Mouse (Mus musculus) embryonic facial prominence, embryonic 12.5 days (tissue): ENCODE data around the gene Clcn3. TPM values are rescaled to one million over a fixed set of nuclear protein-coding genes. Genes with fewer than 3 reads are reported as not detected.

Experiments
- ATAC-seq: fragments of 200-750 bp; cut with Nextera tagmentation; 2 replicates; pipeline ENCODE4 v1.8.0; 2017; ENCODE audit not compliant: insufficient number of reproducible peaks, insufficient read depth, low FRiP score, low TSS enrichment
- H3K27ac ChIP-seq: fragments of 300-500 bp; sonication (generic); 2 replicates; pipeline ENCODE4 v1.5.1; 2016; ENCODE audit warnings: mild to moderate bottlenecking
- H3K27me3 ChIP-seq: fragments of 300-500 bp; sonication (generic); 2 replicates; pipeline ENCODE4 v1.6.1; 2016; ENCODE audit warnings: mild to moderate bottlenecking, moderate library complexity
- H3K36me3 ChIP-seq: fragments of 300-500 bp; sonication (generic); 2 replicates; pipeline ENCODE4 v1.6.1; 2016; ENCODE audit warnings: mild to moderate bottlenecking
- H3K4me1 ChIP-seq: fragments of 300-500 bp; sonication (generic); 2 replicates; pipeline ENCODE4 v1.6.1; 2016
- H3K4me2 ChIP-seq: fragments of 300-500 bp; sonication (generic); replicated peaks from 2 replicates; pipeline ENCODE4 v1.6.1; 2016; ENCODE audit warnings: mild to moderate bottlenecking, moderate library complexity
- H3K4me3 ChIP-seq: fragments of 300-500 bp; sonication (generic); 2 replicates; pipeline ENCODE4 v1.5.1; 2016; ENCODE audit warnings: mild to moderate bottlenecking
- H3K9ac ChIP-seq: fragments of 300-500 bp; sonication (generic); 2 replicates; pipeline ENCODE4 v1.6.1; 2016; ENCODE audit warnings: mild to moderate bottlenecking, moderate library complexity
- H3K9me3 ChIP-seq: fragments of 300-500 bp; sonication (generic); 2 replicates; pipeline ENCODE4 v1.6.1; 2016; ENCODE audit warnings: mild to moderate bottlenecking, moderate library complexity
- WGBS: fragments of 180-500 bp; shearing (Covaris S2); methylation state at CpG from one replicate; pipeline ENCODE4 v1.1.7; 2016; 5-methylcytosine and 5-hydroxymethylcytosine counted together
- polyA plus RNA-seq: library from polyadenylated mRNA; unstranded; fragments of >200 nt; fragmentation: Nextera tagmentation; extraction: Ambion mirVana; gene quantifications from 2 replicates; pipeline ENCODE4 v1.2.1, GENCODE M21; 2016

The Clcn3 gene
- polyA plus RNA-seq, 1 experiment from 2014 or later = 18.0 TPM

DNA sequence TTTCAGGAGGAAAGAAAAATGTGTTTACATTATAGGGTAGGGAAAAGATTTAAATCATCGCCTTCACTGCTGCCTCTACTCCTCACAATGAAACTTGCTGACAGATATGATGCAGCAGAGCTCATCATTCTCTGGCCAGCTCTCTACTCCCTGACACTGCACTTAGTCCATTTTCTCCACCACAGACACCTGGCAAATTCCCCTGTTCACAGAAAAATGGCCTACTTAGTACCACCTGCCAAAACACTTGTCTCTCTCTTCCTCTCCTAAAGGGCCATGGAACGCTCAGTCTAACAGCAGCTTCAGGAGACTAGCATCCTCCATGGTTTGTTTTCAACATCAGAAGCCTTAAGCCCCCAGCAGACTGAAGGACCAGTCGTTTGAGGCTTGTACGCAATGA, 31.8 kb downstream of the Clcn3 start:
- no peak overlapping the region for H3K4me3 ChIP-seq
- H3K4me2 ChIP-seq = no peak overlapping the region
- 69% methylated on average over 4 of the region's 4 CpGs for WGBS
- H3K27ac ChIP-seq = no peak overlapping the region
- H3K27me3 ChIP-seq = no peaks in the 10 kb centered on the region
- peaks cover 3% of the 10 kb centered on the region; the same call in 1 of the 2 replicates for H3K4me1 ChIP-seq
- H3K36me3 ChIP-seq = no peaks in the 10 kb centered on the region
- H3K9ac ChIP-seq = no peak overlapping the region
- no peak for ATAC-seq
- no peaks in the 10 kb centered on the region for H3K9me3 ChIP-seq

GRCm38 (mm10) chr8:60949859-60950258, 33.2 kb downstream of the Clcn3 start:
- no peak overlapping the region for H3K9ac ChIP-seq
- no peak overlapping the region for H3K27ac ChIP-seq
- 89% methylated on average over 4 of the region's 4 CpGs for WGBS

DNA sequence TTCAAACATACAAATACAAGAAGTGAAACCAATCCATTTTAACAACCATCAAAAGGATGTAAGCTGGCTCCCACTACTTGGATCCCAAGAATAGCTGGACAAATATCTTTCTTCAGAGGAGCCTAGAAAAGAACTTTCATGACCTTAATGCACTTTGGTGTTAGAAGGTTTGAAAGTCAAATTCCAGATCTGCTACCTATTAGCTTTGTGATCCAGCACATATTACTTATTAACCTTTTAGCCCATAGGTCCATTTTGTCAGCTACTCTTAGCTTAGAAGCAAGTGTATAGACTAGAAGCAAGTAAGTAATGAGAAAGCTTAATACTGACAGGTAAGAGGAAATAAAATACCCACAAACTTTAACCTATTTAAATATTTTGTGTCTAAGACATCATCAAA, 35.6 kb downstream of the Clcn3 start:
- peaks cover 3% of the 10 kb centered on the region; the same call in 1 of the 2 replicates for H3K4me1 ChIP-seq
- H3K4me3 ChIP-seq = no peak overlapping the region
- no peak overlapping the region for H3K9ac ChIP-seq
- no peak overlapping the region for H3K4me2 ChIP-seq
- no peaks in the 10 kb centered on the region for H3K27me3 ChIP-seq
- no peaks in the 10 kb centered on the region for H3K9me3 ChIP-seq
- no peak for ATAC-seq
- H3K27ac ChIP-seq = no peak overlapping the region
- no peaks in the 10 kb centered on the region for H3K36me3 ChIP-seq

More at GRCm38 (mm10) chr8:60949859-60950258, 33.2 kb downstream of the Clcn3 start:
- peaks cover 3% of the 10 kb centered on the region; the same call in 1 of the 2 replicates for H3K4me1 ChIP-seq
- H3K9me3 ChIP-seq = no peaks in the 10 kb centered on the region
- H3K36me3 ChIP-seq = no peaks in the 10 kb centered on the region
- H3K4me3 ChIP-seq = no peak overlapping the region
- no peaks in the 10 kb centered on the region for H3K27me3 ChIP-seq
- no peak for ATAC-seq
- no peak overlapping the region for H3K4me2 ChIP-seq

GRCm38 (mm10) chr8:60942867-60943266, 40.2 kb downstream of the Clcn3 start:
- no peak overlapping the region for H3K4me2 ChIP-seq
- H3K27ac ChIP-seq = no peak overlapping the region
- no peak for ATAC-seq
- no peak overlapping the region for H3K4me3 ChIP-seq
- H3K27me3 ChIP-seq = no peaks in the 10 kb centered on the region
- H3K36me3 ChIP-seq = no peaks in the 10 kb centered on the region
- no peaks in the 10 kb centered on the region for H3K9me3 ChIP-seq
- 94% methylated on average over 2 of the region's 2 CpGs for WGBS
- H3K9ac ChIP-seq = no peak overlapping the region
- no peaks in the 10 kb centered on the region for H3K4me1 ChIP-seq

DNA sequence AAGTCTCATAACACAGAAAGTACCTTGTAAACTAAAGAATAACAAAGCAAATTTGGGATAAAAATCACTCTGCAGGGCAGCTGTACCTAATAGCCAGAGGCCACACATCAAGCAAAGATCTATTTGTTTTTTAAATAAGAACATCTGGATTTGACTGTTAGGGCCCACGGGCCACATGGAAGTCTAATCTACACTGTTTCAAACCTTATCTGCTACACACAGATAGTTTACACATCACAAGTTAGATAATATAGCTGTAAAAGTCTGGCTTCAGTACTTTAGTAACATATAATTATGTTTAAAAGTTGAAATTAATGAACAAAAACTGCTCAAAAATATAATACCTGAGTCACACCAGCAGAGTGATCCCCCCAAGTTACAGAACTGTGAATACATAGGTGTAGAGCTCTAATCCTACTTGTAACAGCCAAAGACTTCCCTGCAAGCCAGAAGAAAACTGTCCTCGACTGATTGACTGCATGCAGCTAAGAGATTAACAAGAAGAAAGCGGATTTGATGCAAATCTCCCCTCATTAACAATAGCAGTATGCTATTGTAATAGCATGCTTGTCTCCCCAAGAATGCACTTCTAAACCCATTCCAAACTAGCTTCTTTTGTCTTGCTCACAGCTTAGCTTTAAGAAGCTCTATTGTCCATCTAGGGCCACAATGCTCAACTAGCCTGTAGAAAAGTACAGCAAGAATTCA, 44.2 kb downstream of the Clcn3 start:
- H3K4me1 ChIP-seq = no peaks in the 10 kb centered on the region
- H3K27me3 ChIP-seq = no peaks in the 10 kb centered on the region
- no peak overlapping the region for H3K27ac ChIP-seq
- no peak overlapping the region for H3K4me3 ChIP-seq
- H3K9ac ChIP-seq = no peak overlapping the region
- no peak for ATAC-seq
- no peaks in the 10 kb centered on the region for H3K36me3 ChIP-seq
- no peak overlapping the region for H3K4me2 ChIP-seq
- no peaks in the 10 kb centered on the region for H3K9me3 ChIP-seq
- WGBS = 34% methylated on average over 3 of the region's 3 CpGs

DNA sequence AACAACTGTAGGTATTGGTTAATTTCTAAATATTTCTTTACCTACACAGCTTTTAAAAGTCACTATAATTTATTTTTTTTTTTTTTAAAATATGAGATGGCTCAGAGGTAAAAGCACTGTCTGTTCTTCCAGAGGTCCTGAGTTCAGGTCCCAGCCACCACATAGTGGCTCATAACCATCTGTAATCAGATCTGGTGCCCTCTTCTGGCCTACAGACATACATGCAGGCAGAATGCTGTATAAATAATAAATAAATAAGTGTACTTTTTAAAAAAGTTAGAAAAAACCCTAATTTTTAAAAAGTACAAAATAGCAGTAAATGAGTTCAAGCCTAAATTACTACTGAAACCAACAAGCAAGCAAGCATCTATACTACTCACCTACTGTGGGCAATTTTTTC, 49.5 kb downstream of the Clcn3 start:
- Histone ChIP-seq H3K36me3 (no peaks in the 10 kb centered on the region), H3K4me3 (no peak overlapping the region), H3K27me3 (no peaks in the 10 kb centered on the region), H3K4me2 (no peak overlapping the region), H3K9me3 (no peaks in the 10 kb centered on the region), H3K9ac (no peak overlapping the region), H3K27ac (no peak overlapping the region), H3K4me1 (no peaks in the 10 kb centered on the region)
- ATAC-seq = no peak

GRCm38 (mm10) chr8:60920176-60920575, 62.9 kb downstream of the Clcn3 start:
- 86% methylated on average over 4 of the region's 4 CpGs for WGBS
- H3K36me3 ChIP-seq = no peaks in the 10 kb centered on the region
- ATAC-seq = no peak
- H3K9ac ChIP-seq = no peak overlapping the region
- H3K9me3 ChIP-seq = no peaks in the 10 kb centered on the region
- H3K27me3 ChIP-seq = no peaks in the 10 kb centered on the region
- no peak overlapping the region for H3K4me2 ChIP-seq
- H3K4me1 ChIP-seq = no peaks in the 10 kb centered on the region
- H3K27ac ChIP-seq = no peak overlapping the region
- H3K4me3 ChIP-seq = no peak overlapping the region

DNA sequence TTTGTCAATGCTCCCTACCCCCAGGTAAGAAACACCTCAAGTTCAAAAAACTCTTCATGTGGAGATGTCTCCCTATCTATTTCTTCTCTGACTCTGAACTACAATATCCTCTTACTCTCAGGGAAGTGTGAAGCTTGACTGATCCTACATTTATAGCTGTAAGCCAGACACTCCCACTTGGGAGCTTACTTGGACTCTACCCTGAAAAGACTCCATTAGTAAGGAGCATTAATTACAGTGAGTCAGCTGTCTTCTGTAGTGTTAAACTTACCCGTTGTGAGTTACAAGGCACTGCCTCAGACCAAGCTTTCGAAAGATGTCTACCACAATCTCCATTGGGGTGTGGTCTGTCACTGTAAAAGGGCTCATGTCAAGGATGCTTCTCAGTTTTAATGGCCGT, 64.0 kb downstream of the Clcn3 start:
- Histone ChIP-seq H3K4me1 (no peaks in the 10 kb centered on the region), H3K4me3 (no peak overlapping the region), H3K9ac (no peak overlapping the region), H3K4me2 (no peak overlapping the region), H3K9me3 (no peaks in the 10 kb centered on the region), H3K27me3 (no peaks in the 10 kb centered on the region), H3K36me3 (no peaks in the 10 kb centered on the region), H3K27ac (no peak overlapping the region)
- 86% methylated on average over 3 of the region's 3 CpGs for WGBS
- ATAC-seq = no peak

DNA sequence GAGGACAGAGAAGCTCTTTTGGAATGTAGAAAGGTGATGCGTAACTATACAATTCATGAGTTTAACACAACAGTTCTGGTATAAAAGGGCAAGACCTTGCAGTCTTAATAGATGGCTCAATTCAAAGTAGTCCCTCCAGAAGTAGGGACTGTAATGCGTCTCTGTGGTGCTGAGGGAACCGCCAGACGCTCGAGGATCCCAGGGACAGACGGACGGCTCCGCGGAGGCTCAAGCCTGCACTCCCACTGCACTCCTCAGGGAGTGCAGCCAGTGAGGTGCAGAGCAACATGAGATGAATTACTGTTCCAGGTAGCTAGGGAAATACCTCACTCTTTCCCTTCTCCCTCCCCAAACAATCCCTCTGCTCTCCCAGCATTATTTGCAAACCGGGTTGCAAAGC, 70.5 kb downstream of the Clcn3 start:
- no peak for ATAC-seq
- no peaks in the 10 kb centered on the region for H3K9me3 ChIP-seq
- 51% methylated on average over 10 of the region's 10 CpGs for WGBS
- no peaks in the 10 kb centered on the region for H3K27me3 ChIP-seq
- H3K4me3 ChIP-seq = no peak overlapping the region
- no peak overlapping the region for H3K4me2 ChIP-seq
- H3K4me1 ChIP-seq = no peaks in the 10 kb centered on the region
- no peak overlapping the region for H3K27ac ChIP-seq
- H3K9ac ChIP-seq = no peak overlapping the region
- H3K36me3 ChIP-seq = peaks cover 12% of the 10 kb centered on the region; the same call in 1 of the 2 replicates

DNA sequence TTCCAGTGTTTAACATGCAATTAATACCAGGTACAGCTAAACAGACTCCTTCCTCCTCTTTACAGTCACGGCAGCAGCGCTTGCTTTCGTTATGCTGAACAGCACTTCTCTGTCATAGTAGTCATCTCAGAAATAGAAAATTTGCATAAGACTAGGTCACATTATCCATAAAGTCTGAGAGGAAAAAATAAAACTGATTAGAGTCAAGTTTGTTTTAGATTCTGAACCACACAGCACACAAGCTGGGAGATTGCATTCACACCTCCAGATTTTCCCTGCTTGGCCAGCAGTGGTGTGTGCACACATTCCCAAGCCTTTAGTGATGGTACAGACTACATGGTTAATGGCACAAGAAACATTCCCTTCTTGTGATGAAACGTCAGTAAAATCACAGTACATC, 71.0 kb downstream of the Clcn3 start:
- no peak overlapping the region for H3K9ac ChIP-seq
- no peaks in the 10 kb centered on the region for H3K9me3 ChIP-seq
- H3K27ac ChIP-seq = no peak overlapping the region
- no peaks in the 10 kb centered on the region for H3K27me3 ChIP-seq
- H3K4me1 ChIP-seq = no peaks in the 10 kb centered on the region
- 73% methylated on average over 4 of the region's 4 CpGs for WGBS
- H3K36me3 ChIP-seq = peaks cover 12% of the 10 kb centered on the region; the same call in 1 of the 2 replicates
- no peak overlapping the region for H3K4me3 ChIP-seq
- H3K4me2 ChIP-seq = no peak overlapping the region
- no peak for ATAC-seq

- WGBS = 64% methylated on average over 9 of the region's 9 CpGs
- no peak overlapping the region for H3K4me2 ChIP-seq
- H3K27me3 ChIP-seq = no peaks in the 10 kb centered on the region
- no peaks in the 10 kb centered on the region for H3K9me3 ChIP-seq
- H3K27ac ChIP-seq = no peak overlapping the region
- no peak overlapping the region for H3K4me3 ChIP-seq
- 0 out of 2 replicates have a peak, but pooled peaks have one; percentile 64 for ATAC-seq
- H3K9ac ChIP-seq = no peak overlapping the region
- no peaks in the 10 kb centered on the region for H3K4me1 ChIP-seq
- H3K36me3 ChIP-seq = peaks cover 19% of the 10 kb centered on the region; the same call in 1 of the 2 replicates
Observed at GRCm38 (mm10) chr8:60900147-60900546, 83.0 kb downstream of the Clcn3 start.

DNA sequence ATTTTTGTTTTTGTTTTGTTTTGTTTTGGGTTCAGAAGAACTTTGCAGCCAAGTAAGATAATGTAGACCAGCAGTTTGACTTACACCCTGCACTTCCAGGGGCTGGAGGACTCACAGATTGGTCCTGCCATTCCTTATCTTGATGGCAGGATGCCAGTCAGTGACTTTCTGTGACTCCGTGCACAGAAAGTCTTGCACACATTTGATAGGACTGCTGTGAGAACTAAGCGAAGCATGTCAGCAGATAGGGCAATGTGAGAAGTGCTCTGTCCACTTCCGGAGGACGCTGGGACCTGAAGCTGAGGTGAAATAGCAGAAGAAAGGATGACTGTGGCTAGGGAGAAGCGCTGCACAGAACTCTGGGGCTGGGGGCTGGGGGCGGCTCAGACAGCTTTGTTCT, 87.2 kb downstream of the Clcn3 start:
- H3K27ac ChIP-seq = no peak overlapping the region
- WGBS = 89% methylated on average over 6 of the region's 6 CpGs
- no peaks in the 10 kb centered on the region for H3K9me3 ChIP-seq
- no peak overlapping the region for H3K4me3 ChIP-seq
- H3K4me1 ChIP-seq = peaks cover 9% of the 10 kb centered on the region
- peaks cover 18% of the 10 kb centered on the region; the same call in 1 of the 2 replicates for H3K36me3 ChIP-seq
- no peak overlapping the region for H3K9ac ChIP-seq
- no peak overlapping the region for H3K4me2 ChIP-seq
- no peak for ATAC-seq
- H3K27me3 ChIP-seq = no peaks in the 10 kb centered on the region
